Mouse (Mus musculus) layer of hippocampus, adult 9-11 months (tissue): ENCODE measurements around the gene Ccdc47.
"Not testable (repeated sequence)": the region's sequence is repeated elsewhere in the genome, so short reads cannot be mapped to it uniquely, and the experiment has no call there.

ENCODE experiments used
- DNase-seq: peaks from one replicate; pipeline ENCODE4 v3.0.0; 2022

The Ccdc47 gene

DNA sequence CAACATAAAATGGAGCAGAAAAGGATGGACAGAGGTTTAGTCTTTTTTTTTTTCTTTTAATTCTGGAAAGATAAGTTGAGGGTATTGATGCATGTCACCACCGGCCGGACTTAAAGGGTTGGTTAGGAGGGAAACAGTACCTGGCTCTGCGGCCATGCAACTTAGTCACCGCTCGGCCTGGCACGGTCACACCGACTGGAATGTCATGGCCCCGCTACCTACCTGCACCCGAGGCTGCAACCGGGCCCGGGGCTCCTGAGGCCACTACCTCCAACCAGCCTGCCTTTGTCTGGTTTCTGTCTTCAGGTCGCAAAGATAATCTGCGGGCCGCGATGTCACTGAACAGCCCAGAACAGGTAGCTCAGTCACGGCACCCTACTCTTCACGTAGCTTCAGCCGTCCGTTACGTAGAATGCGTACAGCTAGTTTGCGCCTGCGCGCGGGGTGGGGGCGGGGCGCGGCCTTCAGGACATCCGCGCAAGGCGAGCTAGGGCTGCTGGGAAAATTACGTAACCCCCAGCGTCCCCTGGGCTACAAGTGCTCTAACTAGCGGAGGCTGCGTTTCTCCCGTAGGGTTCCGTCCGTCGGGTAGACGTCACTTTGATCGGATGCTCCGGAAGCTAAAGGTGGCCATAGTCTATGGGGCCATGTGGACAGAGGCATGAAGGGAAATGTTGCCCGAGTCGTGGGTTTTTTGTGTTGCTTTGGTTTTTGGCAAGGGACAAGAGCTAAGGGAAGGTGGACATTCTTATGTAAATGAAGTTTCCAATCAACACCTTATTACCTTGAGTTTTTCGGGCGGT lies at the start of gene Ccdc47:
TSS of gene Ccdc47 (minus strand) at position 418 of the 803 bp plus-strand sequence.
- peak; percentile 99 for DNase-seq

DNA sequence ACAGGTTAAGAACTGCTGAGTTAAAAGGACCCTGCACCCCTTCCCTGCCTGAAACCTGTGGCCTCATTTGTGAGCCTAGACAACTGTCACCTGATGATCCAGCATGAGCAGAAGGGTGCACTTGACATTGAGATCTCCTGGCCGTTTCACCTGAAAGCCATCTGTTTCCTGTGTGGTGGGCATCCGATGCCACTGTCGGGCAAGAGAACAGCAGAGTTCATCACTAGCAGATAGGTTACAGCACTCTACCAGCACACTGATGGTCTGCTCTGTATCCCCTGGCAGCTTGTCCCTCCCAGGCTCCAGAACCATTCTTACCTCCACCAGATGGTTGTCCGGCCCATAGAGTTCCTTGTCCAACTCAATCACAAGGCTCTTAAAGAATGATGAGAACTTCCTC lies 49.4 kb upstream of the Ccdc47 start:
- DNase-seq, result no peak

DNA sequence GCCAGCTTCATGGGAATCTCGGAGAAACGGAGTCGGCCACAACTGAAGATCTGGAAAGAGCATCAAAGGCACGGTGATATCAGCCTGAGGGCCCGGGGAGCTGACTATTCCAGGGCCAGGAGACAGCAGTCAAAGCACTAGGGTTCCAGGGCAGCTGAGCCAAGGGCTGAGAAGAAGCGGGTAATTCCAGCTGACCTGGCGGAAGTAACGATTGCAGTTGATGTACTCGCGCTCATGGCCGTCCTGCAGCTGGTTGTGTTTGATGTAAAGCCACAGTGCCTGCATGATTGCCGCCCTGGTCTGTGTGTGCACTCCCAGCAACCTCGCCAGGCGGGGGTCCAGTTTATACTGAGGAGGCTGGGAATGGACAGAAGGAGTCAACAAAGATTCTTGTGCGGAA lies 48.8 kb upstream of the Ccdc47 start:
- no peak for DNase-seq

DNA sequence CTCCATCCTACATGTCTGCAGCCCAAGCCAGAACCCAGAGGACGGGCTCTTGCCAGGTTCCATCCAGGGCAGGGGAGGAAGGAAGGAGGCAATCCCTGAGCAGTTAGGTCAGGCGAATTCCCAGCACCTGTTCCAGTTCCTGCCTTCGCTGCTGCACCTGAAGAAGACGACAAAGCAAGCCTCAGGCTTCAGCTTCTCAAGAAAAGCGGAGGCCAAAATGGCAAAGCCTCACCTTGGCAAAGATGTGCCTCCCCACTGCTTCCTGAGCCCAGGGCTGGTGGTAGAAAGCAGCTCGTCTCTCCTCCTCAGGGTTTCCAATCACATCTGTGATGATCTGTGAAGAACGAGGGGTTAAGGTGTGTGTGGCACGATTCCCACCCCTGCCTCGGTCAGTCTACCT lies 47.8 kb upstream of the Ccdc47 start:
- DNase-seq, result no peak

DNA sequence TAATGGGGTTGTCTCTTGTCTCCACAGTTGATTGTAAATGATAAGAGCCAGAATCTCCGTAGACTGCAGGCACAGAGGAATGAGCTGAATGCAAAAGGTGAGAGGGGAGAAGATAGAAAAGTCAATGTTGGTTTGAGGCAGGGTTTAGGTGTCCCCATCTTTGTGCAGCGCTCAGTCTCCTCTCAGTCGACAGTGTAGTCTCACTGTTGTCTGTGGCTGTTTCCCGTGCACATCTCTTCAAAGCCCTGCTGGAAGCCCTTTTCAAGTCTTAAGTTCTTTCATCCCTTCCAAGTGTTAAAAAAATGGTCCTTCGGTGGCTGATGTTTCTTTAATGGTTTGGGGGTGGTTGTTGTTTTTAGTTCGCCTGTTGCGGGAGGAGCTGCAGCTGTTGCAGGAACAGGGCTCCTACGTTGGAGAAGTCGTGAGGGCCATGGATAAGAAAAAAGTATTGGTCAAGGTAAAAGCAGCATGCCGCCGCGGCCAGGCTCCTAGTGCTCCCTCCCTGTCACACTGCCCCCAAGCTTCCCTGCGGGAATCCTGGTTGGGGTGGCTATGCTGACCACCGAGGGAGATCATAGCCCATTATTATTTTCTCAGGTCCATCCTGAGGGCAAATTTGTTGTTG lies 44.8 kb upstream of the Ccdc47 start:
- DNase-seq, result no peak

DNA sequence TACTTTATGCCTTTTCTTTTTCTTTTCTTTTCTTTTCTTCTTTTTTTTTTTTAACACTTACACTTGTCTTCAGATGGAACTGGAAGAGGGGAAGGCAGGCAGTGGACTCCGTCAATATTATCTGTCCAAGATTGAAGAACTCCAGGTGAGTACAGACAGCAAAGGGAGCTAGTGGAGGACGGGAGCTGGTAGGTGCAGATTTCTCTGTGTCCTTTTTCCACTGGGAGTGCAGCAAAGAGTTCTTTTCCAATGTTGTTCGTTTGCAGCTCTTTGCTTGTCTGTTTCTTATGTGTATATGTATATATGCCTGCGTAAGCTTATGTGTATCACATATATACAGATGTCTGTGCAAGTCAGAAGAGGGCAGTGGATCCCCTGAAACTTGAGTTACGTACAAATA lies 40.6 kb upstream of the Ccdc47 start:
- DNase-seq, result no peak

DNA sequence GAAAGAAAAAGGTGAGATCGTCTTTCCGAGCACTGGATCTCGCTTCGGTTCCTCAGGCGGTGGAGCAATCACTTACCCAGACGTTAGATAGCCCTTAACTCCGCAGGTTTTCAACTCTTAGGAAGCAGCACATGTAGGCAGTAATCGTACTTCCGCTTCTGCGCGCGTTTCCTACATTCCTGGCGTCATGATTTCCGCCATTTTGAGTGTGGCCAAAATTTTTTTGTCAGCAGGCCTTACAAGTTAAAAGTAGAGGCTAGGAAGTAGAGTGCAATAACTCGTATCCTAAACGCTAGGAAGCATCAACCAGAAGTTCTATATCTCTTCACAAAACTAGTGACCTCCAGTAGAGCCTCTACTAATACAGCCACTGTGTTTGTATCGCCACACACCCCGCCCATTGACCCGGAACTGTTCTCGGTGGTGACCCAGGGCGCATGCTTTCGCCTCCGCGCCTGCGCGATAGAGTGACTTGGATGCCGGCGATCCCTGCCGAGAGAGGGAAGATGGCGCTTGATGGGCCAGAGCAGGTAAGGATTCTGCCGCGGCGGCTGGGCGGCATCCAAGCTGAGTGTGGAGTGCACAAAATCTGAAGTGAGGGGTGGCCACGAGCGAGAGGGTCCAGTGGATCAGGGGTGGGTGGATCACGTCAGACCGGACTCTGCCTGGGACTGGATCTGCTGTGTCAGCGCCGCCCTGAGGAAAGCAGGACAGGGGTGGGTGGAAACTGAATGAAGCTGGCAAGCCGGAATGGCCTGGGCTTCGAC lies 39.7 kb upstream of the Ccdc47 start, which contains the start of the genes Ftsj3 and Psmc5:
TSS of gene Ftsj3 (minus strand) at position 395 of the 767 bp plus-strand sequence.
TSS of gene Psmc5 (plus strand) at position 470 of the 767 bp plus-strand sequence.
- peak; percentile 97 for DNase-seq

DNA sequence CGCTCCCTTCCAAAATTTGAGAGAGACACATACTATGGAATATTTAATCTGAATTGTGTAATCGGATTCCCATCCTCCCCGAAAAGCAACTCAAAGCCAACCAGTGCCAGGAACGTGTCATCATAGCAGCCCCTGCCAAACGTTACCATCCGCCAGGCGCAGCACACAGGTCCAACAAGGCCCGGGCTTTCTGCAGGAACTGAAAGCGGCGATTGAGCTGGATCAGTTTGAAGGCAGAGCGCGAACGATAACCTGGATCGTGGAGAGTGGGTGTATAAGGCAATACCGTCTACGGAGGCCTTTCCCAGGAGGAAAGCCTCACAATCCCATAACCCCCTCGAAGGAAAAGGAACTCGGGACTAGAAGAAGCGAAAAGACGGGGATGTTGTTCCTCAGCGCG lies 39.0 kb upstream of the Ccdc47 start:
- DNase-seq, result no peak

DNA sequence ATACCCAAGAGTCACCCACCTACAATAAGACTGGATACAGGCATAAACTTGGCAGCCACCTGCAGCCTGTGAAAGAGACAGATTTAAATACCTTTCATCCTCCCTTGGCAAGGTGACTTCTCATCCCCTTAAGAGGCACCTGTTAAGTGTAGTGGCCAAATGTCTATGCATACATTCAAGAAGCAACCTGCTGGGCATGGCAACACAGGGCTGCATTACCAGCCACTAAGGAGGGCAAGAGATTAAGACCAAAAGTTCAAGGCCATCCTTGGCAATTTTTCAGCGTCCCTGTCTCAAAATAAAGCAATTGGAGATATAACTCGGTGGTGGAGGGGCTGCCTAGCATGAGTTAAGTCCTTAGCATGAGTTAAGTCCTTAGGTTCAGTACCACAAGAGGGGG lies 38.6 kb upstream of the Ccdc47 start:
- DNase-seq, result no peak

DNA sequence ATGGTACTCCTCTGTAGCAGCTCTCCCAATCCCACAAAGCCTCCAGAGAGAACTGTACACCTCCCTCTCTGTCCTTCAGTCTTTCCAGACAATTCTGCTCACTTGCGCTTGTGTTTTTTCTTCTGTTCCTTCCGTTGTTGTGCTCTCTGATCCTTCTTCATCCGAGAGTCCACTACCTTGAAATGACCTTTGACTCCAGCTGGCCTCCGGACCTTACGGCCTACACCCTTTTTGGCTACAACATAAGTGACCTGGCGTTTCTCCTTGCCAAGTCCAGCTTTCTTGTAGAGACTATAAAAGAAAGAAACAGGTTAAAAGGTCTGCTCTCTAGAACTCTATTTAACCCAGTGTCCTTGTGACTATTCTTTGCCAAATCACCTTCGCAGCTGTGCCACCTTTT lies 33.2 kb upstream of the Ccdc47 start:
- DNase-seq, result no peak

DNA sequence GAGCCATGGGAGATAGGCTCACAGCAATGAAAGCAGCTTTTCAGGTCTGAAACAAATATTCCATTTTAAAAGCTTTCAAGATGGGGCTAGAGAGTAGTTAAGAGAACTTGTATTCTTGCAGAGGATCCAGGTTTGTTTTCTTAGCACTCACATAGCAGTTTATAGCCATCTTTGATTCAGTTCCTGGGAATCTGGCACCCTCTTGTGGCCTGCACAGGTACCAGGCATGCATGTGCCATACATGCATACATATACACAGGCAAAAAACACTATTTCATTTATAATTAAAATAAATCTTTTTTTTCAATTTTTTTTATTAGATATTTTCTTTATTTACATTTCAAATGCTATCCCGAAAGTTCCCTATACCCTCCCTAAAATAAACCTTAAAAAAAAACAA lies 30.7 kb upstream of the Ccdc47 start:
- DNase-seq, result no peak

DNA sequence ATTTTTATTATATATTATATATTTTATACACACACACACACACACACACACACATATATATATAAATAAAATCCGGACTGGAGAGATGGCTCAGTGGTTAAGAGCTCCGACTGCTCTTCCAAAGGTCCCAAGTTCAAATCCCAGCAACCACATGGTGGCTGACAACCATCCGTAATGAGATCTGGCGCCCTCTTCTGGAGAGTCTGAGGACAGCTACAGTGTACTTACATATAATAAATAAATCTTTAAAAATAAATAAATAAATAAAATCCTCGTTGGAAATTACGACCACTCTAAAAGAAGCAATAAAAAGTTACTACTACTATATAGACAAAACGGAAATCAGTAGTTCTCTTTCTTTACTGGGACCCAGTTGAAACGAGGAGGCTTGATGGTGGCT lies 17.8 kb upstream of the Ccdc47 start:
- DNase-seq, result not testable (repeated sequence)

DNA sequence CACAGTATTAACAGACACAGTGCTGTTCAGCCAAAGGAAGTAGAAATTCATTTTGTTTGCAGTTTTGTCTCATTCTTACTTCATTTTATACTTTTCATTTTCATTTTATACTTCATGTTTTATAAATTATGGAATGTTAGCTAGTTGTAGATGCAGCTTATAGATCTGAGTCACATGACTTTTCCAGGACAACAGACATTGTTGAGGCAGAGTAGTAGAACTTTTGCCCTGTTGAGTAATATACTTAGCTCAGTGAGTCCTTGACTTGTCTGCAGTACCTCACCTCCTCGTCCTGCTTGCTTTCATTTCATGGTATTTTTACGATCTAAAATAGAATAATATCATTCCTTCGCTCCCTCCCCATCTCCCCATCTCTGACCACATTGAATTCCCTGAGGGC lies 4.5 kb upstream of the Ccdc47 start:
- no peak for DNase-seq

DNA sequence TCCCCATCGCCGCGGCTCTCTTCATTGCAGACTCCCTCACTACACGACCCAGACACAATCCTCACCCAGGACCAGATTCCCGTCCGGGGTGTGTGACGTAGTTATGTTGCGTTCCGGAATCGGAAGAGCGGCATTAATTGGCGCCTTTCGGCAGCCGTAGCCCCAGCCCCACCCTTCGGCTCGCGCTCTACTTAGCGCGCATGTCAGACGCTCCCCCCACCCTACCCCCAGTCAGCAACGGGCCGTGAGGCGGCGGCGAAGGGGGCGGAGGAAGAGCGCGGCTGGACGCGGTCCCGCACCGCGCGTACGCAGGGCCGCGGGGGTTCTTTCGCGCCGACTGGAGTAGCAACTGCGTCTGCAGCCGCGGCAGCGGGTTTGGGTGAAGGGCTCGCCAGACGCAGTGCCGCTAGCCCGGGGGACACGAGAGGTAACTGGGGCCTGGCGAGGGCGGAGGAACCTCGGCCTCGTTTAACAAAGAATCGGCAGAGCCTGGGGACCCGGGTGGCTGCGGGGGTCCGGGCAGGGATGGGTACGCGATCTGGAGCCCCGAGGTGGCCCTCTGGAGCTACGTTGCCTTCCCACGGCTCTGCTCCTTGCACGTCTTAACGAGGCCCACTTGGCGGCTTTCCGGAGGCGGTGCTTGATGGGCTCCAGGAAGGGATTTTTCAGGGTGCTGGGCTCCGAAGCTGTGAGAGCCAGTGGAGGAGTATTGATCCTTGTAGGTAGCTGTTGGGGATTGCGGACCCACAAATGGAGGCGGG lies 766 bp upstream of the Ccdc47 start, which contains the start of gene Ddx42:
TSS of gene Ddx42 (plus strand) at position 197 of the 761 bp plus-strand sequence.
- DNase-seq, result peak; percentile 95

DNA sequence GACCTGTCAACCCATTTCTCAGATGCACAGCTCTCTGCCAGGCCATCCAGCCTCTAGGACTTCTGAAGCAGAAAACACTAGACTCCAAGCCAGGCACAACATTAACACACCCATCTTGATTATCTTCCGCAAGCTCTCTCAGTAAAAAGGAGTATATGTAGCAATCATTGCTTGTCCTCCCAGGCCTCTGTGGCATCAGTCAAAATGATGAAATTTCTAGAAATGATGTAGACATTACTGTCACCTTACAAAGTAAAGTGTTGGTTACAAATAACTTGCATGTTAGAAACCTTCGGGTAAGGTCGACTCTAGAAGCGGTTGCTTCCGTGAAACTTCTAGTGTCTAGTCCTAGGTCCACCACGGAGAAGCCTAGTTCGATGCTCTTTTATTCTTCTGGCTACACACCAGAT lies 689 bp downstream of the Ccdc47 start:
- DNase-seq, result no peak

DNA sequence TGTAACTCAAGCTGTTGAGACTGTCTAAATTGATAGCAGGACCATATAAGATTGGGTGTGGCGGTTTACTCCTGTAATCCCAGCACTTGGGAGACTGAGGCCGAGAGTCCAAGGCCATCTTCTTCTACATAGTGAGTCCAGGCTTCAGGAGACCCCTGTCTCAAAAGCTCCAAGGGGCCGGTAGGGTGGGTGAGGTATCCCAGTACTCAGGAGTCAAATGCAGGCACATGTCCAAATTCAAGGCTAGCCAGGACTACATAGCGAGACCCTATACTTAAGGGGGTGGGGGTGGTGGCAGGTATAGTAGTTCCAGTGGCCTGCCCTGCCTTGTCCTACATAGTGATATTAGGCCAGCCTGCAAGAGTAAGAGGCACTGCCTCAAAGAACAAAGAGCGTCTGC lies 1.3 kb downstream of the Ccdc47 start:
- no peak for DNase-seq

DNA sequence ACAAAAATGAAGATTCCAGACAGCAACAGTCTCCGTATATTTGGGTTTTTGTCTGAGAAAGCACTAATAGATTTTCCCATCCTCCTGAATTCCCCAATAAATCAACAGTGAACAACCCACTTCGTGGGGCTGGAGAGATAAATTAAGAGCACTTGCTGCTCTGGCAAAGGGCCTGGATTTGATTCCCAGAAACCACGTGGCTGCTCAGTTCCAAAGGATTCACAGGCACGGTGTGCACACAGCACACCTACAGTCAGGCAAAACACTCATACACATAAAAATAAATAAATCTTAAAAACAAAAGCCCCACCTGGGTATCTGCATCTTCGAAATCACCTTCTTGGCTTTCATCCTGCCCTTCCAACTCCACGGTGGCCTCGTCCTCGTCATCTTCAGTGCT lies 3.4 kb downstream of the Ccdc47 start:
- DNase-seq, result no peak

DNA sequence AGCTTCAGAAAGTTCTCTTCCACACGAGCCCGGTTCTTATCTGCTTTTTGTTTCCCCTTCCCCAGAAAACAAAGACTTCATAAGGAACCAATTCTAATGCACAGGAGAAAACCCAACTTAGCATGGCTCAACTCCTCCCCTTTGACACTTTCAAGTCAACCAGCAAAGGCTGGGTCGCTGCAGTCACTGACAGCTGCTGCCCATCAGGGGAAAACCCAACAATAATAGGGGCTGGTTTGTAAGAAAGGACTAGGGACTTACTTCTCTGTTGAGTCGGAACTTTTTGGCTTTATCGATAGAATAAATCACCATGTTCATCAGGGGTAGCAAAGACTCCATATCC lies 14.1 kb downstream of the Ccdc47 start, which contains the start of gene Strada:
TSS of gene Strada (minus strand) at position 46 of the 343 bp plus-strand sequence.
- no peak for DNase-seq

DNA sequence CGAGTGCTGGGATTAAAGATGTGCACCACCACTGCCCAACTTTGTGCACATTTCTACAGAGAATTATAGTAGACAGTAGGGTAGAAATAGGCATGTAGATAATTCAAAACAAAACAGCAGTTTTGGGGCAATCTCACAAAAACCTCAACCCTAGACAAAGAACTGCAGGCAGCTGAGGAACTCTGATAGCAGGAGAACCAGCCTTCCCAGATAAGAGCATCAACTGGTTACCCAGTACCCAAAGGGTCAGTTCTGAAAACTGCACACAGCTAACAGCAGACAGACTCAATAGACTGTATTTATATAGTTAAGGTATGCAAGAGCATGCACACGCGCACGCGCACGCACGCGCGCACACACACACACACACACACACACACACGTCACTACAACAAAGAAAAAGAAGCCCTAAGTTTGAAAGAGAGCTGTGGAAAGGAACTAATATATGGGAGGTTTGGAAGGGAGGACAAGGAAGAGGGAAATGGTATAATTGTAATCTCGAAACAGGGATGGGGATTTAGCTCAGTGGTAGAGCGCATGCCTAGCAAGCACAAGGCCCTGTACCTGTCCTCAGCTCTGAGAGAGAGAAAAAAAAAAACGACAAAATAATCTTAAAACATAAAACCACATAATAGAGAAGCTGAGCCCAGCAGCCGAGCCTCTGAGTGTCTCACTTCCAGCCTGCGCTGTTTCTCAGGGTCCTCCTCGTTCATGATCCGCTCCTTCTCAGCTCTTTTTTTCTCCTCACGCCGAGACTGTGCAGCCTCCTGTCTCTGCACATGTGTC lies 14.6 kb downstream of the Ccdc47 start:
- no peak for DNase-seq

DNA sequence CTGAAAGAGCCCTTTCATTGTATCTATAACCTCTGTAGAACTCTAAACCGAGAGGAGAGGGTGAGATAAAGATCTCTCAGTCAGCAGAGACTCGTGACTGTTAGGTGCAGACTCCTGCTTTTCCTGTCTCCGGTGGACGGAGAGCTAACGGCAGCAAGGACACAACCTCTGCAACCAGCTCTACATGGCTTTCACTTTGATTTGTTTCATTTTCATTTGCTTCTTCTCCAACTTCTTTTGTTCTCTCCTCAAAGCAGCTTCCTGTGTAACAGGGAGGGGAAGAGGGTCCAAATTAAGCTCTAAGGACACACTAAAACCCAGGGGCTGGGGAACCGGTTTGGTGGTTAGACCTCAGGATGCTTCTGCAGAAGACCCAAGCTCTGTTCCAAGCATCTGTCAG lies 15.4 kb downstream of the Ccdc47 start:
- DNase-seq, result no peak

DNA sequence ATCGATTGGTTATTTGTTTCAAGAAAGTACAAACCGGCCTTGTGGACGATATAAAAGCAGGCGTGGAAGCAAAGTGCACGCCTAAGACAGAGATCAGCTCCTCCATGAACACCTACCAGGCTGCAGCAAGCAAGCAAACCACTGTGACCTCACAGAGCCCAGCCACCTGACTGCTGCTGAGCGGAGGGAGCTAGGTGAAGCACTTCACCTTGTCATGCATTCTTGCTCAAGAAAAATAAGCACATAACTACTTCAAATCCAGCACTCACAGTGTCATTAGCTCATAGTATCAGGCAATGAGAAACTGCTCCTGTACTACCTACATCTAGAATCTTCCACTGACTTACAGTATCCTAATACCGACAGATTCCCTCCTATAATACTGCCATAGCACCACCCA lies 16.1 kb downstream of the Ccdc47 start:
- DNase-seq, result not testable (repeated sequence)

DNA sequence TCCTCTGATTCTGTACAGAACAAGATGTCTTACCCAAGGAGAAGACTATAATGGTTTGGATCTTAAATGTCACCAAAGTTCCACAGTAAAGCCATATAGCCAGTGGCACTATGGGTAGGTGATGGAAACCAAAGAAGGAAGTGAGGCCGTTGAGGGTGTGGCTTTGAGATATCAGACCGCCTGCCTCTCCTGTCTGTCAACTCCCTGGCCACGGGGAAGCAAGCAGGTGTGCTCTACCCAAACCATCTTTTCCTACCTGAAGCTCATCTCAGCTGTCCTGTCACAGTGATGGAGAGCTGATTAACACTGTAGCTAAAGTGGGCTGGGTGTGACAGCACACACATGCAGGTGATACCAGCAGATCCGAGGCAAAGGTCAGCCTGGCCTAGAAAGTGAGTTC lies 17.9 kb downstream of the Ccdc47 start:
- no peak for DNase-seq
